Mouse (Mus musculus): ENCODE data around the gene Gm10912.

GRCm38 (mm10) chr2:104036316-104036715 lies 29.3 kb upstream of the Gm10912 start:
- TF ChIP-seq CTCF (IDR thresholded peaks at IDR 0.05; ENCODE audit: borderline replicate concordance, insufficient read depth, low read length), result no peak
- no peak for TF ChIP-seq POLR2A (IDR thresholded peaks at IDR 0.05; ENCODE audit: low read depth, low read length)
